Mouse (Mus musculus): ENCODE measurements at regions not wholly inside any gene's neighbourhood (a gene's known extent, or its start where the extent isn't known, plus 50 kb on each side); places are given as distances from the start of the nearest gene placed in this dataset.

DNA sequence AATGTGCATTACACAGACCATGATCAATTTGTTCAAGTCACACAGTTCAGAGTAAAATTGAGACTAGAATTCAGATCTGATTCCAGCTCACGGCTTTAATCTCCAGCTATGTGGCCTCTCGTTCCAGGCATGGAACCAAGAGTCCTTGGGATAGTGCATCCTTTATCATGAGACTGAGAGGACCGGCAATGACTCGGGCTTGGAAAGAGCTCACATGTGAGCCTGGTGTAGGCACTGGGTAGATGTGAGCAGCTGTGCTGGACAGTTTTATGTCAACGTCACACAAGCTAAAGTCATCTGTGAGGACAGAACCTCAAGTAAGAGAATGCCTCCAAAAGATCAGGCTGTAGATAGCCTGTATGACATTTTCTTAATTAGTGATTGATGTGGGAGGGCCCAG lies 228.3 kb downstream of the Plpp3 start:
- in situ Hi-C loops (cut with MseI, MboI): no loop called here

DNA sequence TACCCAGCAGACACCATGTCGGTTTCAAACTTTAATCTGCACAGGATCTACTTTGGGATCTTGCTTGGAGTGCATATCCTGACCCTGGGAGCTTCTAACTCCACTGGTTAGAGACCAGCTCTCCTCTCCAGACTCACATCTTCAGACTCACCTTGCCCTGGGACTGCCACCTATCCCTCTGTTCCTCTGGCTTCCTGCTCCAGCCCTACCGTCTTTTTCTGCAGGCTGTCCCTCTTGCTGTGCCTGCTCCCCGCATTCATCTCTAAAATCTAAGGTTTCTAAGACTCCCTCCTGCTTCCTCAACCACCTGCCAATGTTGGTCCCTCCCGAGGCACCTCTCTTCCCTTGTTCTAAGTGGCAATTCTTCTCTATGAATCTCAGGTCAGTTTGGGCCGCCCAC lies 233.2 kb downstream of the Plpp3 start:
- in situ Hi-C loops (cut with MseI, MboI): no loop called here

DNA sequence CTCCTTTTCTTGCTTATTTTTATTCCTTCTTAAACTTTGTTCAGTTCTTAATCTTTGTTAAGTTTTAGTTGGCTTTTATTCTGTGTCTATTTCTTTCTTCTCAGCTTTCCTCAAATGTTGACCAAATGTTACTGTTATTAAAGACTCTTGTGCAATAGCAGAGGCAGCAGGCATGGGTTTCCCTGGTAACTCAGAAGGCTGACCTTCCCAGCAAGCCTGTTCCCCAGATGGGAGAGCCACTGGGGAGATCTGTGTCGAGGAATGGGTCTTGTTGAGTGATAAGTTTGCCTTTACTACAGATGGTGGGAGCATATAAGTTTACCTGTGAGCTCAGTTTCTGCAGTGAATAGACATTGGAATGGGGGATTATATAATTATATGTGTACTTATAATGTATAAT lies 237.2 kb downstream of the Plpp3 start:
- in situ Hi-C loops (cut with MseI, MboI): no loop called here

DNA sequence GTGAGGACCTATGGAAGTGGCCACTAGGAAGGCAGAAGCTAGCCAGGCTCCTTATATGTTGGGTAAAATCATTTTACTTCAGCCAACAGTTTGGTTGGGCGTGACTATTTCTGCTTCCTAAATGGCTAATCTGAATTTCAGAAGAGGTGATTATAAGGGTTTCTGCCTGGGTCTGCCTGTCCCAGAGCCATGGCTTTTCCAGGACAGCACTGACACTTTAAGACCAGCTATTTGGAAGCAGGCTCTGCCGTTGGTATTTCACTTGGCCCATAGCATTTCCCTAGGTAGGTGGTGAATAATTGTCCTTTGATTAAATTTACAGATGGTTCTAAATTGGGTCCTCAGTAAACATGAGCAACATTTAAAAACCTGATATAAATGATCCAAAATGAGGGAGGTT lies 240.3 kb downstream of the Plpp3 start:
- in situ Hi-C loops (cut with MseI, MboI): no loop called here

DNA sequence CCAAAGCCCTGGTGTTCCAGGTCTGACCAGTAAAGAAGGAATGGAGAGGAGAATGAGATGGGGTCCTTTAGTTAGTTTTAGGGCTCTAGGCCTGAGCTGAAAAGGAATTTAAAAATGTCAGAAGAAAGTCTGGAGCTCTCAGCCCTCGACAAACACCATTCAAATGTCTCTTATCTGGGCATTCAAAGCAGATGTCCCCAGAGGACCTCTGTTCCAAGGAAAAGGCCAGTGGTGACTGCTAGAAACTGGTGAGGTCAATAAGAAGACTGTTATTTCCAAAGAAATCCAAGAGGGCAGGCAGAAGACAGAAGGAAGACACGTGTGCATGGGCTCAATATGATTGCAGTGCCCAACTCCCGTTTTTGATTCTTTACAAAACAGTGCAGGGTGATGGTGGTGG lies 244.9 kb downstream of the Plpp3 start:
- in situ Hi-C loops (cut with MseI, MboI): no loop called here

- in situ Hi-C loops (cut with MseI, MboI): no loop called here
Observed at GRCm38 (mm10) chr4:105403169-105403568, 246.0 kb downstream of the Plpp3 start.

- in situ Hi-C loops (cut with MseI, MboI): no loop called here
Observed at GRCm38 (mm10) chr4:105403686-105404085, 246.5 kb downstream of the Plpp3 start.

- in situ Hi-C loops (cut with MseI, MboI): no loop called here
Observed at GRCm38 (mm10) chr4:105405728-105406127, 248.6 kb downstream of the Plpp3 start.

- in situ Hi-C loops (cut with MseI, MboI): no loop called here
Observed at GRCm38 (mm10) chr4:105406786-105407464, 249.8 kb downstream of the Plpp3 start.

DNA sequence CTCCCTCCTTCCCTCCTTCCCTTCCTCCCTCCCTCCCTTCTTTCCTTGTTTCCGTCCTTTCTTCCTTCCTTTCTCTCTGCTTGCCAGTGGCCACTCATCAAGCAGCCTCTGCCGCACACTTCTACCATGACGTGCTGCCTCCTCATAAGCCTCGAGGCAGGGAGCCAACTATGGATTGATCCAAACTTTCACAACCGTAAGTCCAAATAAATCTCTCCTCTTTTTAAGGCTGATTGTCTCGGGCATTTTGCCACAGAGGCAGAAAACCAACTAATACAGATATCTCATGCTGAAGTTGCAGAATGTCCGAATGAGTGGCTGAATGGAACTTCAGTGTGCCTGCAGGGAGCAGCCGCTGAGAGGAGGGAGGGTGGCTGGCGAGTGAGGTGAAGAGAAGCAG lies 251.7 kb downstream of the Plpp3 start:
- in situ Hi-C loops (cut with MseI, MboI): no loop called here

DNA sequence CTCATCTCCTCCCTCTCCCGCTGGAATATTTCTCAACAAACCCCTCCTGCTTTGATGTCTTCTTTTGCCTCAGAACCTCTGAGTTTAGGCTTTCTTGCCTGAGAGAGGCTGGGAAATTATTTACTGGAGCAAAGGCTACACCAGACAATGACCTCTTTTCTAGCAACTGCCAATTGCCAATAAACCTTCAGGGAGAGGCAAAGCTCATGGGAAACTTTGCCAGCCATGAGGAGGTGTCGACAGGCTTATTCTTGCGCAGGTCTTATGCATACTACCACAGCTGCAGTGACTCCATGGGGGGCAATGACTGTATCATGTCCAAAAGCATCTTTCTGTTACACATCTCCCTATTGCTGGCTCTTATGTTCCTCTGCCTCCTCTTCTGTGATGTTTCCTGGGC lies 260.0 kb downstream of the Plpp3 start:
- in situ Hi-C loops (cut with MseI, MboI): no loop called here

GRCm38 (mm10) chr4:105422466-105422865 lies 265.3 kb downstream of the Plpp3 start:
- in situ Hi-C loops (cut with MseI, MboI): no loop called here

DNA sequence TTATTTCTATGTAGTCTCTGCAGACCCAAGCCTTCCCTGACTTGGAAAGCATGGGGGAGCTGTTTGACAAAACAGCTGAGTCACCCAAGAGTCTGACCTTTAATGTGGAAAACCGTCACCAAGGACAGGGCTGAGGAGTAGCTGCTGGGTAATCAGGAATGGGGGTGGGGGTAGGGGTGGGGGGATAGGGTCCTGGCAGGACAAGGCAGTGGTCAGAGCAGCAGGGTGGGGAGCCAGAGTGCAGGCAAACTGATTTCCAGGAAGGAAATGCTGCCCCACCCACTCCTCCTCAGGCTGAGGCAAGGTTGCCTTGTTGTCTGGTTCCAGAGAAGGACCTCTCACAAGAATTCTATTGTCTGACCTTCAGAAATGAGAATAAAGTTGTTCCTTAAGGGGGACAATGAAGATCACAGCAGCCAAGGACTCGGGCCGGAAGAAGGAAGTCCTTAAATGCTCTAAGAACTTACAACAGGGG lies 266.6 kb downstream of the Plpp3 start:
- in situ Hi-C loops (cut with MseI, MboI): no loop called here

DNA sequence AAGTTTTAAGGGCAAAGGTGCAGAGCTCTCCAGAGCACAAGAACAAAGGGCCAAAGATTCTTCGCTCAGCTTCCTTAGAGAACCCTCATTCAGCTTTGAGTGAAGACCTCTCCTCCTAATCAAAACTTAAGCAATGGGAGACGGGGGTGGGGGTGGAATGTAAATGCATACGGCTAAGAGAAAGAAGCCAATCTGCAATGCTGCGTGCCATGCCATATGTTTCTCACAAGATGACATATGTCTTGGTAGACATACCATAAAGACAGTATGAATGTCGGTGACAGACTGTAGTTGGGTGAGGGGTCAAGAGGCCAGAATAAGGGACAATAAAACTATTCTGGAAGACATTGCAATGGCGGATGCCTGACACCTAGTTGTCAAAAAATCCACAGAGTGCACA lies 267.9 kb downstream of the Plpp3 start:
- in situ Hi-C loops (cut with MseI, MboI): no loop called here

GRCm38 (mm10) chr4:105427581-105427980 lies 270.4 kb downstream of the Plpp3 start:
- in situ Hi-C loops (cut with MseI, MboI): no loop called here

- in situ Hi-C loops (cut with MseI, MboI): no loop called here
Observed at GRCm38 (mm10) chr4:105429381-105430100, 272.4 kb downstream of the Plpp3 start.

- in situ Hi-C loops (cut with MseI, MboI): no loop called here
Observed at GRCm38 (mm10) chr4:105432461-105432860, 275.3 kb downstream of the Plpp3 start.

DNA sequence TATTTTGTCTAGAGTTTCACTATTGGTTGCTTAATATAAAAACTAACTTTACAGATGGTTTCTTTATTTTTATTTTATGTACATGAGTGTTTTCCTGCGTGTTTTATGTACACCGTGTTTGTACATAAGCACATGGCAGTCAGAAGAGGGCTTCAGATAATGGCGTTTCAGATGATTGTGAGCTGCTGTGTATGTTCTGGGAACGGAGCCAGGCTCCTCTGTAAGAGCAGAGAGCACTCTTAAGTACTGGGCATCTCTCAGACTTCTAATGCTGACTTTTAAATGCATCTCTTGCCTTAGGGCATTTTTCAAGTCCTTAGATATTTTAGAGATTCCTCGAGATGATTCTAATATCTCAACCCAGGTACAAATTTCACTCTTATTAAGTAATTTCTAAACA lies 280.0 kb downstream of the Plpp3 start:
- in situ Hi-C loops (cut with MseI, MboI): no loop called here

DNA sequence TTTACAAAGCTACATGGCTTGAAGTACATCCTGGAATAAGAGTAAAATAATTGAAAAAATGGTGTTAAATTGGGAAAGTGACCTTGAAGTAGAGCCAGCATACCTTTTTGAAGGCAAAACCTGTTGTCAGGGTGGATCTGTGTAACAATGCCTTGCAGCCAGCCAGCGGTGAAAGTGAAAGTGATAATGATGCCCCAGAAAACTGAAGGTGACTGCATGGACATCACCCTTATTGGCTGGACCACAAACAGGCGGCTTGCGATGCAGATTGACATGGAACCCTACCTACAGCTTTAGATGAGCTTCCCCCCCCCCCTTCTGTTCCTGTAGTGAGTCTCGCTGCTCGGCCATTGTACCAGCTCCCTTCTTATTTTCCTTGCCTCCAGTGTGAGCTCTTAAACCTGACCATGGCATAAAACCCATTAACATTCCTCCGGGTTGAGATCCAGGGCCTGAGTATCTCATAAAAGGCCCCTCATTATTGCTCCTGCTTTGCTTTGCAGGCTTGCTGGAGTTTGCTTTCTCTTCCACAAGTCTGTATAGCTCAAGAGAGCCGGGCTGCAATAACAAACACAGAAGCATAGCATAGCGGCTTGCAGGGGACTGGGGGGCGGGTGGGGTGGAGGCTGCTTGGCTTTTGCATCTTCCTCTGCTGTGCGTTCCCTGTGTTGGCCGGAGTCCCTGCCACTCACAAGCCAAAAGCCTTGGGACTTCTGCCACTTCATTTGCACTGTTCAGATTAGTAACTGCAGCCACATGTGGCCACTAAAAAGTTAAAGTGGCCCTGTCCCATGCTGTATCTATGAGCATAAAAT lies 292.1 kb downstream of the Plpp3 start:
- in situ Hi-C loops (cut with MseI, MboI): no loop called here

- in situ Hi-C loops (cut with MseI, MboI): no loop called here
Observed at GRCm38 (mm10) chr4:105450881-105451280, 293.7 kb downstream of the Plpp3 start.

DNA sequence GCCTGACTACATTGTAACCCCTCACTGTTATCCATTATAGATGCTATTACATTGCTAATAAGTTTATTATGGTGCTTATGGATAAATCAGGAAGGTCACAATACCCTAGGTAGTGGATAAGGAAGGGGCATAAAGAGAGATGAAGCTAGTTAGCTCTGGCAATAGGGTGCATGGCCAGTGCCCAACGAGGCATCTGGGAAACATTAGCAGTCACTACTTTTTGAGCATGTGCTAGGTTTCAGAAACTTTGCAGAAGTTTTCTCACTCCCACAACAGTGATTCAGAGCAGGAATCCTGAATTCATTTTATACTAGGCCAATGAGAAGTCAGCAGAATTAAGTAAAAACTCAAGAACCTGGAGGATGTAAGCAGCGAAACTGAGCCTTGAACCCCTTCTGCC lies 294.7 kb downstream of the Plpp3 start:
- in situ Hi-C loops (cut with MseI, MboI): no loop called here

GRCm38 (mm10) chr4:105456955-105457621 lies 299.9 kb downstream of the Plpp3 start:
- in situ Hi-C loops (cut with MseI, MboI): no loop called here

Data from mouse trophoblast stem cell (cell line).